Mouse (Mus musculus) C2C12 (cell line): ENCODE measurements around the gene Map3k7cl. TPM values are rescaled to one million over a fixed set of nuclear protein-coding genes. Genes with fewer than 3 reads are reported as not detected.

Experiments
- H3K27me3 ChIP-seq: one replicate; pipeline ENCODE4 v1.6.1; 2011; ENCODE audit not compliant: control insufficient read depth, insufficient read depth, insufficient read length
- H3K36me3 ChIP-seq: one replicate; pipeline ENCODE4 v1.6.1; 2011; ENCODE audit not compliant: control insufficient read depth, insufficient read depth
- H3K4me3 ChIP-seq: one replicate; pipeline ENCODE4 v1.5.1; 2011; ENCODE audit warnings: mild to moderate bottlenecking, control low read depth; ENCODE audit not compliant: poor library complexity, insufficient read depth, severe bottlenecking
- H3K79me2 ChIP-seq: one replicate; pipeline ENCODE4 v1.6.1; 2011; ENCODE audit not compliant: control insufficient read depth, insufficient read depth
- H3K79me3 ChIP-seq: one replicate; pipeline ENCODE4 v1.6.1; 2011; ENCODE audit warnings: low read depth, control low read depth
- H3ac ChIP-seq: one replicate; pipeline ENCODE3; 2011; ENCODE audit warnings: low read depth; ENCODE audit not compliant: control insufficient read depth, insufficient read length
- CEBPB ChIP-seq: IDR thresholded peaks from one replicate; pipeline ENCODE4 v1.6.1; 2011; ENCODE audit warnings: low read depth, mild to moderate bottlenecking, control low read depth, moderate library complexity
- CTCF ChIP-seq: IDR thresholded peaks from one replicate; pipeline ENCODE4 v1.5.1; 2011; ENCODE audit not compliant: control insufficient read depth, insufficient read depth, insufficient read length
- FOSL1 ChIP-seq: IDR thresholded peaks from one replicate; pipeline ENCODE4 v1.8.0; 2011; ENCODE audit warnings: mild to moderate bottlenecking, low read length; ENCODE audit not compliant: poor library complexity, insufficient read depth, severe bottlenecking
- MAX ChIP-seq: IDR thresholded peaks from one replicate; pipeline ENCODE4 v1.6.1; 2011; ENCODE audit warnings: mild to moderate bottlenecking, control low read depth
- MYOD1 ChIP-seq: IDR thresholded peaks from one replicate; pipeline ENCODE4 v1.6.1; 2011; ENCODE audit warnings: low read depth; ENCODE audit not compliant: control insufficient read depth, insufficient read length
- MYOG ChIP-seq: IDR thresholded peaks from one replicate; pipeline ENCODE4 v1.6.1; 2011; ENCODE audit not compliant: control insufficient read depth, insufficient read length; ENCODE audit errors: extremely low read depth
- USF1 ChIP-seq: IDR thresholded peaks from one replicate; pipeline ENCODE4 v1.6.1; 2011; ENCODE audit warnings: low read depth, mild to moderate bottlenecking, control low read depth, moderate library complexity
- polyA plus RNA-seq: library from polyadenylated mRNA; unstranded; fragments of >200 nt; fragmentation: generic; extraction: Trizol; gene quantifications from one replicate; pipeline ENCODE4 v1.2.1, GENCODE M21; 2012; ENCODE audit warnings: missing spikeins

Gene Map3k7cl
- polyA plus RNA-seq, 1 experiment, result 0.11 TPM

GRCm38 (mm10) chr16:87635213-87635755 is 82.2 kb downstream of the Map3k7cl start:
- Histone ChIP-seq H3K27me3 (no peaks in the 10 kb centered on the region), H3K36me3 (no peaks in the 10 kb centered on the region), H3ac (no peak overlapping the region), H3K79me3 (no peaks in the 10 kb centered on the region), H3K79me2 (no peaks in the 10 kb centered on the region), H3K4me3 (no peak overlapping the region)
- no peak for TF ChIP-seq USF1
- TF ChIP-seq FOSL1, result no peak
- TF ChIP-seq MYOG, result no peak

GRCm38 (mm10) chr16:87635841-87636240 is 82.7 kb downstream of the Map3k7cl start:
- Histone ChIP-seq H3K79me2 (no peaks in the 10 kb centered on the region), H3K36me3 (no peaks in the 10 kb centered on the region), H3K27me3 (no peaks in the 10 kb centered on the region), H3K79me3 (no peaks in the 10 kb centered on the region), H3ac (no peak overlapping the region), H3K4me3 (no peak overlapping the region)
- TF ChIP-seq MAX, result peak; percentile 51
- TF ChIP-seq USF1, result no peak
- peak; percentile 7 for TF ChIP-seq MYOD1
- TF ChIP-seq MYOG, result no peak
- TF ChIP-seq FOSL1, result peak; percentile 7
- TF ChIP-seq CEBPB, result no peak
- no peak for TF ChIP-seq CTCF

- no peaks in the 10 kb centered on the region for H3K36me3 ChIP-seq
These were observed 85.0 kb downstream of the Map3k7cl start for GRCm38 (mm10) chr16:87638098-87638497.

GRCm38 (mm10) chr16:87642234-87642633 is 89.1 kb downstream of the Map3k7cl start:
- Histone ChIP-seq H3K79me3 (no peaks in the 10 kb centered on the region), H3K4me3 (no peak overlapping the region), H3K27me3 (no peaks in the 10 kb centered on the region), H3K36me3 (no peaks in the 10 kb centered on the region), H3ac (no peak overlapping the region), H3K79me2 (no peaks in the 10 kb centered on the region)
- no peak for TF ChIP-seq MYOD1
- no peak for TF ChIP-seq MYOG
- TF ChIP-seq CEBPB, result no peak
- no peak for TF ChIP-seq FOSL1

More at GRCm38 (mm10) chr16:87638098-87638497, 85.0 kb downstream of the Map3k7cl start:
- Histone ChIP-seq H3K79me2 (no peaks in the 10 kb centered on the region), H3ac (no peak overlapping the region), H3K27me3 (no peaks in the 10 kb centered on the region), H3K79me3 (no peaks in the 10 kb centered on the region), H3K4me3 (no peak overlapping the region)
- no peak for TF ChIP-seq FOSL1
- no peak for TF ChIP-seq USF1
- TF ChIP-seq MYOD1, result no peak
- TF ChIP-seq MAX, result no peak
- TF ChIP-seq CEBPB, result no peak
- TF ChIP-seq MYOG, result no peak
- TF ChIP-seq CTCF, result no peak

GRCm38 (mm10) chr16:87644111-87644770 is 91.1 kb downstream of the Map3k7cl start:
- Histone ChIP-seq H3K79me3 (no peaks in the 10 kb centered on the region), H3K36me3 (no peaks in the 10 kb centered on the region), H3K4me3 (no peak overlapping the region), H3K79me2 (no peaks in the 10 kb centered on the region), H3K27me3 (no peaks in the 10 kb centered on the region), H3ac (no peak overlapping the region)
- TF ChIP-seq MYOD1 (no peak), FOSL1 (no peak), CEBPB (no peak), USF1 (no peak), CTCF (no peak), MAX (no peak), MYOG (no peak)

Other genes with a start within 250 kb of the Map3k7cl start
- 7.3 TPM for gene N6amt1, start 199.1 kb upstream of the Map3k7cl start, polyA plus RNA-seq
- 6.8 TPM for gene Ltn1, start 120.7 kb upstream of the Map3k7cl start, polyA plus RNA-seq
- 5.2 TPM for gene Rwdd2b, start 112.8 kb upstream of the Map3k7cl start, polyA plus RNA-seq
- gene Usp16, start 98.6 kb upstream of the Map3k7cl start, polyA plus RNA-seq, result 18.4 TPM
- 162 TPM for gene Cct8, start 57.5 kb upstream of the Map3k7cl start, polyA plus RNA-seq
- gene Bach1, start 145.6 kb downstream of the Map3k7cl start, polyA plus RNA-seq, result 4.9 TPM